Mouse (Mus musculus): ENCODE results near the gene 3110082I17Rik. TPM values are rescaled to one million over a fixed set of nuclear protein-coding genes. Genes with fewer than 3 reads are reported as not detected.
A peak's percentile ranks its signal among the peaks of the same experiment; 100 is the strongest.

3110082I17Rik gene
- polyA plus RNA-seq, 1 experiment from 2014 or later: 35.6 TPM

DNA sequence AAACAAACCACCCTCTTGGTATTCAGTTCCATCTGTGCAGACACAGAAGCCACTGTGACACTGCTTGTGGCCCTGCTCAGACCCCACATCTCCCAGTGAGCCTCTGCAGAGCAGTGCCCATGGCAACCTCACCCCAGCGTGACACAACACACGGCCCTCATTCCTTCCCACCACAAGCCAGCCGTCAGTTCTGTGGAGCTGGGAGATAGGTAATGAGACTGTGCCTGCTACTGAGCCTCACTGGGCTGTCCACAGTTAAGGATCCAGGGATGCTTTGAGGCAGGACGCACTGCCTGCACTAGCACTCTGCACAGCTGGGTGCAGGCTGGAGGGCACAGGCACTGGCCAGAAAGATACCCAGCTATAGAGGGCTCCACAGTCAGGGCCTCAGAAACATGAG, 10.4 kb downstream of the 3110082I17Rik start:
- peak overlapping the region; percentile 49; the same call in 1 of the 2 replicates for H3K9ac ChIP-seq
- H3K27me3 ChIP-seq: no peaks in the 10 kb centered on the region
- ATAC-seq (ENCODE audit: insufficient number of reproducible peaks, insufficient read depth, low FRiP score, low TSS enrichment, low read depth): 0 out of 2 replicates have a peak, but pooled peaks have one; percentile 48
- peaks cover 7% of the 10 kb centered on the region for H3K4me1 ChIP-seq
- H3K36me3 ChIP-seq: peaks cover 18% of the 10 kb centered on the region
- H3K4me2 ChIP-seq: no peak overlapping the region
- 46% methylated on average over 4 of the region's 4 CpGs for WGBS
- H3K27ac ChIP-seq: no peak overlapping the region
- H3K9me3 ChIP-seq: no peaks in the 10 kb centered on the region
- H3K4me3 ChIP-seq: no peak overlapping the region

DNA sequence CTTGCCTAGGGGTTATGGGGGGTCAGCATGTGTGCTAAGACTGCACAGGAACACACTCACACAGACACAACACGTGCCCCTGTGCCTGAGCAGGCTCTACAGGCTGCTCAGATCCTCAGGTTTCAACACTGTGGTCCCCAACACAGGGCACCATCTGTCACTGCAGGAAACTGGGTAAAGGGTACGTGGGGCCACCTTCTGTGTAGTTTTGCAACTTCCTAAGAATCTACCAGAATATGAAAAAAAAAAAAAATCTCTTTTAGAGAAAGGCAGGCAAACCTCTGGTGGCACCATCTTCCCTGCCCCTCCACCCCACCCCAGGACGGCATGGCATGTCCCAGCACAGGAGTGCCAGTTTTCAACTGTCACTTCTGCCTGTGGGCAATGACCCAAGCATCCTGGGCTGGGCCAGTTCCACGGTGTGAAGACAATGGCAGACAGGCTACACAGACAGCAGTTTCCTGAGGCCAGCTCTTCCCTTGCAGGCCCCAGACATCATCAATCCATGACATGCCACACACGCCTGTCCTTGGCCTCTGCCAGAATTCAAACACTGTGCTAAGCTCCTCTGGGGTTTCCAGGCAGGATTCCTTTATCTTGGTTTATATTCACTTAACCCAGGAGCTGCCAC, 11.1 kb downstream of the 3110082I17Rik start:
- no peak overlapping the region for H3K27ac ChIP-seq
- peak overlapping the region; percentile 49; the same call in 1 of the 2 replicates for H3K9ac ChIP-seq
- ATAC-seq (ENCODE audit: insufficient number of reproducible peaks, insufficient read depth, low FRiP score, low TSS enrichment, low read depth): no peak

GRCm38 (mm10) chr5:139448025-139448424, 12.3 kb downstream of the 3110082I17Rik start:
- 72% methylated on average over 6 of the region's 6 CpGs for WGBS
- Histone ChIP-seq H3K27me3 (no peaks in the 10 kb centered on the region), H3K27ac (no peak overlapping the region), H3K9me3 (no peaks in the 10 kb centered on the region), H3K9ac (no peak overlapping the region), H3K4me1 (peaks cover 9% of the 10 kb centered on the region), H3K4me3 (no peak overlapping the region), H3K4me2 (no peak overlapping the region), H3K36me3 (peaks cover 8% of the 10 kb centered on the region)
- ATAC-seq (ENCODE audit: insufficient number of reproducible peaks, insufficient read depth, low FRiP score, low TSS enrichment, low read depth): no peak

More for the DNA sequence above, 11.1 kb downstream of the 3110082I17Rik start:
- WGBS: 55% methylated on average over 5 of the region's 5 CpGs
- H3K4me3 ChIP-seq: no peak overlapping the region
- H3K4me1 ChIP-seq: peaks cover 7% of the 10 kb centered on the region
- peaks cover 11% of the 10 kb centered on the region for H3K36me3 ChIP-seq
- no peaks in the 10 kb centered on the region for H3K9me3 ChIP-seq
- H3K27me3 ChIP-seq: no peaks in the 10 kb centered on the region
- no peak overlapping the region for H3K4me2 ChIP-seq

DNA sequence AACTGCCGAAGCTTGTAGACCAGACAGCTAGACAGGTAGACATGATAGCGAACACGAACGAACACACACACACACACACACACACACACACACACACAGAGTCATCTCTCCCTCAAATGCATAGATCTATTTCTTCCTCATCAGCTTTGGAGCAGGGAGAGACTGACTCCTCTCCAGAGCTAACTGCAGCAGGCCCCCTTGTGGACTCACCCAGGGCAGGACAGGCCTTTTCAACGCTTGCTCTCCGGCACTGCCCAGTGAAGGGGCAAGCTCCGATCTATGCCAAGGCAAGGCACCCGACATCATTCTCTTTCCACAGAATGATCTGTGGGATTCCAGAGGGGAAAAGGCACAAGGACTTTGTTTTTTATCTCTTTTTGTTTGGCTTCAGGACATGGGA, 15.1 kb downstream of the 3110082I17Rik start:
- H3K9me3 ChIP-seq: no peaks in the 10 kb centered on the region
- no peak for ATAC-seq (ENCODE audit: insufficient number of reproducible peaks, insufficient read depth, low FRiP score, low TSS enrichment, low read depth)
- no peaks in the 10 kb centered on the region for H3K27me3 ChIP-seq
- H3K36me3 ChIP-seq: no peaks in the 10 kb centered on the region
- H3K27ac ChIP-seq: no peak overlapping the region
- no peak overlapping the region for H3K4me3 ChIP-seq
- H3K4me1 ChIP-seq: peaks cover 13% of the 10 kb centered on the region
- no peak overlapping the region for H3K4me2 ChIP-seq
- no peak overlapping the region for H3K9ac ChIP-seq
- 74% methylated on average over 8 of the region's 8 CpGs for WGBS

DNA sequence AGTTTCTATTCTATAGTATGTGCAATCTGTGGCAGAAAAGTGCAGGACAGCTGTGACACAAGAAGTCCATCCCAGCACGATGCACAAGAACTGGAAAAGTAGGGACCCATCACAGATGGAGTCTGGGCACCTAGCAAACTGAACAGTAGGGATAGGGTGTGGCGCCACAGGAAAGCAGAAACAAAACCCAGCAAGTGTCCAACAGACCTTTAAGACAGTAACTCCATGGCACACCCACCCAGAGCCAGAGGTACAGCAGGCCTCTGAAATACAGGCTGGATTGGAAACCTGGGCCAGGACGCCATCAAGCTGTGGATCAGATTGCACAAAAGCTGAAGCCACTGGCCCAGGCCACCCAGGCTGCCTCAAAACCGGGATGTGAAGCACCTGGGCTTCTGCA, 17.4 kb downstream of the 3110082I17Rik start:
- ATAC-seq (ENCODE audit: insufficient number of reproducible peaks, insufficient read depth, low FRiP score, low TSS enrichment, low read depth): no peak
- Histone ChIP-seq H3K27ac (no peak overlapping the region), H3K4me2 (no peak overlapping the region), H3K27me3 (no peaks in the 10 kb centered on the region), H3K4me3 (no peak overlapping the region), H3K4me1 (peaks cover 6% of the 10 kb centered on the region; the same call in 1 of the 2 replicates), H3K9ac (no peak overlapping the region), H3K9me3 (no peaks in the 10 kb centered on the region), H3K36me3 (no peaks in the 10 kb centered on the region)
- WGBS: 69% methylated on average over 4 of the region's 4 CpGs

DNA sequence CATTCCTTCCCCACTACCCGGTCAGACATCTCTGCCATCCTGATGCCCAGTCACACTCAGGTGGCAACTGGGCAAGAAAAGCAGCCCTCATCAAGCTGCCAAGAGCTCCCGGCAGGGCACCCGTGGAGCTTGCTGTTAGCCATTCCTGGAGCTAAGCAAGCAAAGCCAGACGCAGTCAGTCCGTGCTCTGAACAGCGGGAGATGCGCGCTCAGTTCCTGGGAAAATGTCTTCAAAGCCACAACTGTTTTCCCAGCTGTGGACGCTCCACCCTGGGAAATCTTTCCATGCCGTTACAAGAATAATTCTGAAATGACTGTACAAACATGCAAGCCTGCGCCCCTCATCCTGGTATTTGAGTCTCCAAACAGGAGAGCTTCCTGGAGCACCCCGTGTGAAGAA, 17.9 kb downstream of the 3110082I17Rik start:
- no peak for ATAC-seq (ENCODE audit: insufficient number of reproducible peaks, insufficient read depth, low FRiP score, low TSS enrichment, low read depth)
- Histone ChIP-seq H3K4me1 (peaks cover 6% of the 10 kb centered on the region; the same call in 1 of the 2 replicates), H3K9me3 (no peaks in the 10 kb centered on the region), H3K4me2 (no peak overlapping the region), H3K36me3 (no peaks in the 10 kb centered on the region), H3K27me3 (no peaks in the 10 kb centered on the region), H3K27ac (no peak overlapping the region), H3K9ac (no peak overlapping the region), H3K4me3 (no peak overlapping the region)
- 76% methylated on average over 12 of the region's 12 CpGs for WGBS

- no peaks in the 10 kb centered on the region for H3K27me3 ChIP-seq
- no peak for ATAC-seq (ENCODE audit: insufficient number of reproducible peaks, insufficient read depth, low FRiP score, low TSS enrichment, low read depth)
- no peak overlapping the region for H3K4me2 ChIP-seq
- H3K9me3 ChIP-seq: no peaks in the 10 kb centered on the region
- H3K9ac ChIP-seq: no peak overlapping the region
- no peak overlapping the region for H3K27ac ChIP-seq
- WGBS: 88% methylated on average over 2 of the region's 2 CpGs
- H3K4me3 ChIP-seq: no peak overlapping the region
- H3K4me1 ChIP-seq: peaks cover 6% of the 10 kb centered on the region; the same call in 1 of the 2 replicates
- 0 out of 2 replicates have a peak, but pooled peaks cover under 1% of the 10 kb centered on the region for H3K36me3 ChIP-seq
Observed at GRCm38 (mm10) chr5:139441726-139442018, 18.7 kb downstream of the 3110082I17Rik start.

DNA sequence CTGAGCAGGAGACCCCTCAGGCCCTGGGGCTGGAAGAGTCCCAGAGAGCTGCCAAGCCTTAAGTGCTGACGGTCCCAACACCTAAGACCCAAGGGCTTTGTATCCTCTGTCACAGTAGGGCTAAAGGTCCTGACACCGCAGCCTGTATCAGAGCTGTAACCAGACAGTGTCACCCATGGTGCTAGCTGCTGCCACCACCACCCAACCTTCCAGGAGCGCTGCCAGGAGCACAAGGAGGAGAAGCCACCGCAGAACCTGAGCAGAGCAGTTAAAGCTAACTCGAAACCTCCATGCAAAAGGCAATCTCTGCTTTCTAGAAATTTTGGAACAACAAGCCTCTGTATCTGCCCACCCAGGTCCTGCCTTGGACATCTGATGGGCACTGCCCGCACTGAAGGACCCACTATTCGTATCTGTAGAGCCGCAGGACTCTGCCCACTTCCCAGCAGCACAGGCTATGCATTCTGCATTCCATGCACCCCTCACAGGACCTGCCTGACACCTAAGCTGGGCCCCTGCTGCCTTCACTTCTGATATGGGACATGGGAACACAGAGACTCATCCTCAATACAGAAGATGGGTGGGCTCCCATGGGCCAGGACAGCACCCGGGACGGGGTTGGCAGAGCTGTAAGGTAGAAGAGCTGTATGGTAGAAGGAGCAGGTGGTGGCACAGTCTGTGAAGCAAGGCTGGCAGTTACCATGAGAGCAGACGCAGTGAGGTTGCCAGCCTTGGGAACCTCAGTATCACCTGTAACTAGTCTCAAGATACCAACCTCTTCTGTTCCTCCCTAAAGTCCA, 19.2 kb downstream of the 3110082I17Rik start:
- Histone ChIP-seq H3K36me3 (0 out of 2 replicates have a peak, but pooled peaks cover 3% of the 10 kb centered on the region), H3K27ac (no peak overlapping the region), H3K9me3 (no peaks in the 10 kb centered on the region), H3K27me3 (no peaks in the 10 kb centered on the region), H3K4me1 (peaks cover 6% of the 10 kb centered on the region; the same call in 1 of the 2 replicates), H3K4me3 (no peak overlapping the region), H3K4me2 (no peak overlapping the region), H3K9ac (no peak overlapping the region)
- ATAC-seq (ENCODE audit: insufficient number of reproducible peaks, insufficient read depth, low FRiP score, low TSS enrichment, low read depth): no peak
- WGBS: 92% methylated on average over 11 of the region's 11 CpGs

GRCm38 (mm10) chr5:139440451-139440850, 19.9 kb downstream of the 3110082I17Rik start:
- Histone ChIP-seq H3K9ac (no peak overlapping the region), H3K27me3 (no peaks in the 10 kb centered on the region), H3K4me3 (no peak overlapping the region), H3K27ac (no peak overlapping the region), H3K4me1 (peaks cover 6% of the 10 kb centered on the region; the same call in 1 of the 2 replicates), H3K4me2 (no peak overlapping the region), H3K36me3 (0 out of 2 replicates have a peak, but pooled peaks cover 3% of the 10 kb centered on the region), H3K9me3 (no peaks in the 10 kb centered on the region)
- WGBS: 82% methylated on average over 5 of the region's 5 CpGs
- ATAC-seq (ENCODE audit: insufficient number of reproducible peaks, insufficient read depth, low FRiP score, low TSS enrichment, low read depth): no peak

GRCm38 (mm10) chr5:139438440-139438839, 21.9 kb downstream of the 3110082I17Rik start:
- WGBS: 85% methylated on average over 12 of the region's 12 CpGs
- ATAC-seq (ENCODE audit: insufficient number of reproducible peaks, insufficient read depth, low FRiP score, low TSS enrichment, low read depth): no peak
- H3K4me2 ChIP-seq: no peak overlapping the region
- no peaks in the 10 kb centered on the region for H3K27me3 ChIP-seq
- H3K27ac ChIP-seq: no peak overlapping the region
- no peak overlapping the region for H3K4me3 ChIP-seq
- no peak overlapping the region for H3K9ac ChIP-seq
- H3K4me1 ChIP-seq: peaks cover 6% of the 10 kb centered on the region; the same call in 1 of the 2 replicates
- H3K9me3 ChIP-seq: no peaks in the 10 kb centered on the region
- 0 out of 2 replicates have a peak, but pooled peaks cover 3% of the 10 kb centered on the region for H3K36me3 ChIP-seq

- H3K9me3 ChIP-seq: no peaks in the 10 kb centered on the region
- H3K36me3 ChIP-seq: 0 out of 2 replicates have a peak, but pooled peaks cover 3% of the 10 kb centered on the region
- WGBS: 91% methylated on average over 4 of the region's 4 CpGs
- no peak for ATAC-seq (ENCODE audit: insufficient number of reproducible peaks, insufficient read depth, low FRiP score, low TSS enrichment, low read depth)
- no peak overlapping the region for H3K4me2 ChIP-seq
- H3K4me3 ChIP-seq: no peak overlapping the region
- H3K27ac ChIP-seq: no peak overlapping the region
- peaks cover 2% of the 10 kb centered on the region; the same call in 1 of the 2 replicates for H3K4me1 ChIP-seq
- H3K27me3 ChIP-seq: no peaks in the 10 kb centered on the region
- H3K9ac ChIP-seq: no peak overlapping the region
Observed at GRCm38 (mm10) chr5:139437769-139438168, 22.6 kb downstream of the 3110082I17Rik start.

Data from embryonic facial prominence, embryonic 13.5 days (tissue).